Mouse (Mus musculus) B cell, adult 62 days (primary cell): ENCODE measurements around the gene Arfgef3. TPM values are rescaled to one million over a fixed set of nuclear protein-coding genes. Genes with fewer than 3 reads are reported as not detected.

Experiments
- total RNA-seq: library from RNA; stranded (reverse); gene quantifications from 4 replicates; pipeline ENCODE4 v1.2.4, GENCODE M21; 2023

Gene Arfgef3
- total RNA-seq, result not detected in 4 replicates

DNA sequence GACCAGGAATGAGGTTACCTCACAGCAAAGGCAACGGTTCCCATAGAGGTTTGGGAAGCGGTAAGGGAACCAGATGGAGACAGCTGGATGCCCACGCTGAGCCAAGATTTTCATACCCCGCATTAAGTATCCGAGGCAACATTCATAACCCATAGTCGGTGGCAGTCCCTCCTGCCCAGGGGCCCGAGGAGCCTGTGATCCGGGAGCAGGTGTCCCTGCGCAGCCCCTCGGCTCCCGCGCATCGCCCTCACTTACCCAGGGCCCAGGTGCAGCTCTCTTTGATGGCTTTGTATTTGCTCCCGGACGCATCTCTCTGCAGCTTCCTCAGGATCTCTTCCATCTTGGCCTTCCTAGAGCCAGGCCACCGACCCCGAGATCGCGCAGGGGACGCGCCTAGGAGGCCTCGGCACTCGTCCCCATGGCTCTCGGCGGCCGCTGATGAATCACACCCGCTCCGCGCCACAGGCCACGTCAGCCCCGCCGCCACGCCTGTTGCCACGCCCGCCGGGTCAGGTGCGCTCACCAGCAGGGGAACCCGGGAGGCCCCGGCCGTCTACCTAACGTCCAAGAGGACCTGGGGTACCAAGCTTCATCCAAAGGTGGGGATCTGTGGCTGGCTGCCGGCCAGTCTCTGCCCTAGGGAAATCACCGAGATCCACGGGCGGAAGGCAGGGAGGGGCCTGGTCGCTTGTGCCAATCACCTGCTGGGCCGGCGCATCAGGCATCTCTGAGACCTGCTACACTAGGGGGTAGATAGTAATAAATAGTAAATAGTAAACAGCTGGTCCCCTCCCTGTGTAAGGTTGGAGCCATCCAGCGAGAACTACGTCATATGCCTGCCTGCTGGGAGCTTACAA is at the start of gene Arfgef3:
Arfgef3 (minus strand) TSS at position 664 of the 857 bp plus-strand sequence.

DNA sequence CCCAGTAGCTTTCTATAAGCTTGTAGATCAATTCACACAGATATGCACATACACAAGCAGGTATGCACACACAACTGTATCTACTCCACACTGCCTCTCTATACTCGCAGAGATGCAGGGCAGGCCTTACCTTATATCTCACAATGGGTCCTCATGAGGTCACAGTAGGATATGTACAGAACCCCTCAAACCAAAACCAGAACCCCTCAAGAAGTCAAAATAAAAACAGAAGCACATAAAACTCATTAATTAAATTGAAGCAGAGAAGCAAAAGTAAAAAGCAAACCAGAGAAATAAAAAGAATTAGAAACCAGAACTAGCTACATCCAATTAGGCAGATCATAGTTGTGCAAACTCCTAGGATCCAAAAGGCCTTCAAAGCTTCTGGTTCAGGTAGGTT is 42.9 kb upstream of the Arfgef3 start, which contains the start of gene Gm4922:
Gm4922 (minus strand) TSS at position 101 of the 400 bp plus-strand sequence.

DNA sequence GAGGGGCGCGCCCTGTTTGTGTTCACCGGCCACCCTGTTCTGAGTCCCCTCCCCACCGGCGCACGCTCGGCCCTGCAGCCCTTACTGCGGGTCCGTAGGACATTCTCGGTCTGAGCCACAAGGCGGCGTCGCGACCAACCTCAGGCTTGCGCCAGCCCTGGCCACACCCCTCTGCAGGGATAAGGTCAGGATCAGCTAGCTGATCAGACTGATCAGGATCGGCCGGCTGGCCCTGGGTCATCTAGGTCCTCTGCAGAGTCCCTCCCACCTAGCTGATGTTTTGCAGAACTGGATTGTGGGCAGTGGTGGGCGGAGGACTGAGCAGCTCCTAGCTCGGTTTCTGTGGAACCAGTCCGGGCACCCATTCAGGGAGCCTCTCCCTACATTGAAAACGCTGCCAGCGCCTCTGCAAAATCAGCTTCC is 197.9 kb downstream of the Arfgef3 start, which contains the start of gene Hebp2:
Hebp2 (minus strand) TSS at position 264 of the 423 bp plus-strand sequence.

Other genes starting within 250 kb of the Arfgef3 start
- gene Hebp2, start 197.9 kb downstream of the Arfgef3 start, total RNA-seq, result not detected in 4 replicates
- gene Gm4922, start 42.8 kb upstream of the Arfgef3 start, total RNA-seq, result not detected in 4 replicates
- gene Perp, start 101.1 kb upstream of the Arfgef3 start, total RNA-seq, result 0.48 to 0.79 TPM (median 0.72 TPM) in 4 replicates